Mouse (Mus musculus) heart, embryonic 15.5 days (tissue): Measurements from ENCODE around the gene Zfand2a. TPM values are rescaled to one million over a fixed set of nuclear protein-coding genes. Genes with fewer than 3 reads are reported as not detected.
A peak's percentile ranks its signal among the peaks of the same experiment; 100 is the strongest.

Experiments used
- ATAC-seq: fragments of 200-750 bp; cut with Nextera tagmentation; replicated peaks from 2 replicates; pipeline ENCODE4 v1.8.0; 2017; ENCODE audit warnings: low read depth, moderate TSS enrichment; ENCODE audit not compliant: insufficient number of reproducible peaks, insufficient read depth, low FRiP score
- H3K27ac ChIP-seq: fragments of 300-500 bp; sonication (generic); 2 replicates; pipeline ENCODE4 v1.5.1; 2015; ENCODE audit warnings: mild to moderate bottlenecking, inconsistent platforms
- H3K27me3 ChIP-seq: fragments of 300-500 bp; sonication (generic); 2 replicates; pipeline ENCODE4 v1.6.1; 2015; ENCODE audit warnings: inconsistent platforms
- H3K36me3 ChIP-seq: fragments of 300-500 bp; sonication (generic); 2 replicates; pipeline ENCODE4 v1.6.1; 2015; ENCODE audit warnings: mild to moderate bottlenecking, inconsistent platforms
- H3K4me1 ChIP-seq: fragments of 300-500 bp; sonication (generic); replicated peaks from 2 replicates; pipeline ENCODE4 v1.6.1; 2015; ENCODE audit warnings: inconsistent platforms
- H3K4me2 ChIP-seq: fragments of 300-500 bp; sonication (generic); 2 replicates; pipeline ENCODE4 v1.6.1; 2015; ENCODE audit warnings: inconsistent platforms, mild to moderate bottlenecking, moderate library complexity
- H3K4me3 ChIP-seq: fragments of 300-500 bp; sonication (generic); 2 replicates; pipeline ENCODE4 v1.5.1; 2015; ENCODE audit warnings: mild to moderate bottlenecking, inconsistent platforms
- H3K9ac ChIP-seq: fragments of 300-500 bp; sonication (generic); 2 replicates; pipeline ENCODE4 v1.6.1; 2015; ENCODE audit warnings: mild to moderate bottlenecking, inconsistent platforms
- H3K9me3 ChIP-seq: fragments of 300-500 bp; sonication (generic); replicated peaks from 2 replicates; pipeline ENCODE4 v1.6.1; 2016; ENCODE audit warnings: inconsistent platforms
- WGBS: fragments of 180-500 bp; shearing (Covaris S2); methylation state at CpG from one replicate; pipeline ENCODE4 v1.1.7; 2015; ENCODE audit warnings: mixed read lengths; 5-methylcytosine and 5-hydroxymethylcytosine counted together
- polyA plus RNA-seq: library from polyadenylated mRNA; unstranded; fragments of >200 nt; fragmentation: Nextera tagmentation; extraction: Ambion mirVana; gene quantifications from 2 replicates; pipeline ENCODE4 v1.2.1, GENCODE M21; 2015

Gene Zfand2a
- polyA plus RNA-seq, 1 experiment from 2014 or later: 7.2 TPM

- ATAC-seq: no peak
- H3K4me2 ChIP-seq: no peak overlapping the region
- no peaks in the 10 kb centered on the region for H3K36me3 ChIP-seq
- no peak overlapping the region for H3K9ac ChIP-seq
- H3K4me1 ChIP-seq: peaks cover 36% of the 10 kb centered on the region
- H3K27ac ChIP-seq: no peak overlapping the region
- 85% methylated on average over 9 of the region's 9 CpGs for WGBS
- H3K9me3 ChIP-seq: no peaks in the 10 kb centered on the region
- peaks cover 24% of the 10 kb centered on the region for H3K27me3 ChIP-seq
- no peak overlapping the region for H3K4me3 ChIP-seq
These were observed 57.3 kb downstream of the Zfand2a start for GRCm38 (mm10) chr5:139427001-139427400.

DNA sequence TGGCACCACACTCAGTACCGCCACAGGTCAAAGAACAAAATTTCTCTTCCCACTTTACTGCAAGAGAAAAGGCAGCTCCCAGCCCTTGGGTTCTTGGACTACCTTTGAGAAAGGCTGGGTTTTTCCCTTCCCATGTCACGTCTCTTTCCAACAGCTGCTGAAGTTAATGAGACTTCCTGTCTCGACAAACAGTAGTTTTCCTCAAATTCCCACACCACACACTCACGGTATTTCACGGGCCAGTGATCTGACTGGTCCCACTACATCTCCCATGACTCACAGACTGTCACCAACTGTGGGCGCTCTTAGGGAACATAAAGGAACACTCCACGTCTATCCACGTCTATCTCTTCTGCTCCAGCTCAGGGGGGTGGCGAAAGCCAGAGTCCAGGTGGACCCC is 59.2 kb downstream of the Zfand2a start:
- Histone ChIP-seq H3K9ac (no peak overlapping the region), H3K4me3 (no peak overlapping the region), H3K27ac (no peak overlapping the region), H3K27me3 (peaks cover 33% of the 10 kb centered on the region), H3K4me1 (peaks cover 37% of the 10 kb centered on the region), H3K4me2 (no peak overlapping the region), H3K9me3 (no peaks in the 10 kb centered on the region), H3K36me3 (no peaks in the 10 kb centered on the region)
- ATAC-seq: no peak
- WGBS: 66% methylated on average over 9 of the region's 9 CpGs

GRCm38 (mm10) chr5:139423026-139423865 is 61.1 kb downstream of the Zfand2a start, which contains the start of gene Gper1:
TSS of gene Gper1 (plus strand) at chr5:139423151.
- Histone ChIP-seq H3K9ac (peak within 1 kb of the TSS; percentile 30), H3K27me3 (peaks cover 29% of the 10 kb centered on the region), H3K27ac (no peak within 1 kb of the TSS), H3K9me3 (no peaks in the 10 kb centered on the region), H3K4me1 (peaks cover 32% of the 10 kb centered on the region), H3K36me3 (no peaks in the 10 kb centered on the region), H3K4me3 (peak within 1 kb of the TSS; percentile 37), H3K4me2 (peak within 1 kb of the TSS; percentile 50)
- 52% methylated on average over 21 of the region's 21 CpGs for WGBS
- ATAC-seq: no peak

Other genes starting within 250 kb of the Zfand2a start
- 132 and 146 TPM in 2 replicates for gene Get4, start 232.2 kb downstream of the Zfand2a start, polyA plus RNA-seq
- gene Adap1, start 158.9 kb downstream of the Zfand2a start, polyA plus RNA-seq: 1.9 and 3.1 TPM in 2 replicates
- gene Cox19, start 133.1 kb downstream of the Zfand2a start, polyA plus RNA-seq: 69.7 and 77.3 TPM in 2 replicates
- gene Cyp2w1, start 131.9 kb downstream of the Zfand2a start, polyA plus RNA-seq: 0.47 TPM in 1 of 2 replicates, not detected in the other
- 14.0 and 14.7 TPM in 2 replicates for gene Gpr146, start 106.9 kb downstream of the Zfand2a start, polyA plus RNA-seq
- 0.63 and 0.76 TPM in 2 replicates for gene C130050O18Rik, start 79.3 kb downstream of the Zfand2a start, polyA plus RNA-seq
- 1.5 and 5.4 TPM in 2 replicates for gene Gper1, start 61.4 kb downstream of the Zfand2a start, polyA plus RNA-seq
- gene 3110082I17Rik, start 24.0 kb downstream of the Zfand2a start, polyA plus RNA-seq: 15.5 and 19.5 TPM in 2 replicates
- not detected in 2 replicates for gene Uncx, start 58.9 kb upstream of the Zfand2a start, polyA plus RNA-seq